Mouse (Mus musculus) midbrain, embryonic 13.5 days (tissue): ENCODE data around the gene Zic4. TPM values are rescaled to one million over a fixed set of nuclear protein-coding genes. Genes with fewer than 3 reads are reported as not detected.
A peak's percentile ranks its signal among the peaks of the same experiment; 100 is the strongest.

Experiments
- ATAC-seq: fragments of 200-750 bp; cut with Nextera tagmentation; 2 replicates; pipeline ENCODE4 v1.8.0; 2017; ENCODE audit warnings: mild to moderate bottlenecking, moderate TSS enrichment, moderate library complexity
- H3K27ac ChIP-seq: fragments of 300-500 bp; sonication (generic); 2 replicates; pipeline ENCODE4 v1.5.1; 2015; ENCODE audit warnings: inconsistent platforms, mild to moderate bottlenecking, moderate library complexity
- H3K27me3 ChIP-seq: fragments of 300-500 bp; sonication (generic); 2 replicates; pipeline ENCODE4 v1.6.1; 2015; ENCODE audit warnings: mild to moderate bottlenecking, inconsistent platforms
- H3K36me3 ChIP-seq: fragments of 300-500 bp; sonication (generic); 2 replicates; pipeline ENCODE4 v1.6.1; 2015; ENCODE audit warnings: mild to moderate bottlenecking, inconsistent platforms
- H3K4me1 ChIP-seq: fragments of 300-500 bp; sonication (generic); replicated peaks from 2 replicates; pipeline ENCODE4 v1.6.1; 2015; ENCODE audit warnings: inconsistent platforms
- H3K4me2 ChIP-seq: fragments of 300-500 bp; sonication (generic); replicated peaks from 2 replicates; pipeline ENCODE4 v1.6.1; 2015; ENCODE audit warnings: moderate library complexity, mild to moderate bottlenecking, inconsistent platforms
- H3K4me3 ChIP-seq: fragments of 300-500 bp; sonication (generic); replicated peaks from 2 replicates; pipeline ENCODE4 v1.5.1; 2015; ENCODE audit warnings: mild to moderate bottlenecking, inconsistent platforms
- H3K9ac ChIP-seq: fragments of 300-500 bp; sonication (generic); replicated peaks from 2 replicates; pipeline ENCODE4 v1.6.1; 2015; ENCODE audit warnings: mild to moderate bottlenecking, inconsistent platforms
- H3K9me3 ChIP-seq: fragments of 300-500 bp; sonication (generic); 2 replicates; pipeline ENCODE4 v1.6.1; 2016; ENCODE audit warnings: mild to moderate bottlenecking, inconsistent platforms
- WGBS: fragments of 180-500 bp; shearing (Covaris S2); methylation state at CpG from one replicate; pipeline ENCODE4 v1.1.7; 2015; 5-methylcytosine and 5-hydroxymethylcytosine counted together
- polyA plus RNA-seq: library from polyadenylated mRNA; unstranded; fragments of >200 nt; fragmentation: Nextera tagmentation; extraction: Ambion mirVana; gene quantifications from 2 replicates; pipeline ENCODE4 v1.2.1, GENCODE M21; 2015

Gene Zic4
- polyA plus RNA-seq, 1 experiment from 2014 or later = 53.2 TPM

GRCm38 (mm10) chr9:91384136-91384500, 21.9 kb downstream of the Zic4 start:
- under 1% methylated on average over 30 of the region's 30 CpGs for WGBS
- H3K27me3 ChIP-seq = peaks cover 90% of the 10 kb centered on the region
- peak overlapping the region; percentile 93 for H3K27ac ChIP-seq

GRCm38 (mm10) chr9:91384693-91385560, 22.7 kb downstream of the Zic4 start:
- H3K27ac ChIP-seq = peak overlapping the region; percentile 93
- no peaks in the 10 kb centered on the region for H3K36me3 ChIP-seq
- H3K27me3 ChIP-seq = peaks cover 90% of the 10 kb centered on the region
- WGBS = 8% methylated on average over 4 of the region's 4 CpGs
- H3K9me3 ChIP-seq = no peaks in the 10 kb centered on the region
- peaks cover 50% of the 10 kb centered on the region for H3K4me1 ChIP-seq
- H3K4me3 ChIP-seq = 0 out of 2 replicates have a peak overlapping the region, but pooled peaks have one; percentile 9
- ATAC-seq = no peak
- H3K9ac ChIP-seq = peak overlapping the region; percentile 20; the same call in 1 of the 2 replicates
- peak overlapping the region; percentile 70 for H3K4me2 ChIP-seq

More at GRCm38 (mm10) chr9:91384136-91384500, 21.9 kb downstream of the Zic4 start:
- peak; percentile 35 for ATAC-seq
- no peaks in the 10 kb centered on the region for H3K36me3 ChIP-seq
- no peaks in the 10 kb centered on the region for H3K9me3 ChIP-seq
- peak overlapping the region; percentile 54 for H3K4me3 ChIP-seq
- H3K4me2 ChIP-seq = peak overlapping the region; percentile 70
- H3K4me1 ChIP-seq = peaks cover 54% of the 10 kb centered on the region
- H3K9ac ChIP-seq = peak overlapping the region; percentile 88

GRCm38 (mm10) chr9:91385561-91386430, 23.6 kb downstream of the Zic4 start:
- Histone ChIP-seq H3K9me3 (no peaks in the 10 kb centered on the region), H3K36me3 (no peaks in the 10 kb centered on the region), H3K9ac (0 out of 2 replicates have a peak overlapping the region, but pooled peaks have one; percentile 52), H3K4me2 (peak overlapping the region; percentile 70), H3K4me1 (peaks cover 50% of the 10 kb centered on the region), H3K27ac (peak overlapping the region; percentile 93), H3K4me3 (no peak overlapping the region), H3K27me3 (peaks cover 91% of the 10 kb centered on the region)
- WGBS = 3% methylated on average over 7 of the region's 8 CpGs
- no peak for ATAC-seq

GRCm38 (mm10) chr9:91386502-91386890, 24.3 kb downstream of the Zic4 start:
- peak overlapping the region; percentile 20; the same call in 1 of the 2 replicates for H3K4me3 ChIP-seq
- H3K4me1 ChIP-seq = peaks cover 47% of the 10 kb centered on the region
- peaks cover 96% of the 10 kb centered on the region for H3K27me3 ChIP-seq
- H3K36me3 ChIP-seq = no peaks in the 10 kb centered on the region
- H3K27ac ChIP-seq = peak overlapping the region; percentile 93
- 1% methylated on average over 17 of the region's 17 CpGs for whole genome bisulfite sequencing
- ATAC-seq = no peak
- peak overlapping the region; percentile 52 for H3K9ac ChIP-seq
- H3K9me3 ChIP-seq = no peaks in the 10 kb centered on the region
- H3K4me2 ChIP-seq = peak overlapping the region; percentile 70

GRCm38 (mm10) chr9:91386891-91387739, 24.9 kb downstream of the Zic4 start:
- Histone ChIP-seq H3K27ac (peak overlapping the region; percentile 93), H3K36me3 (no peaks in the 10 kb centered on the region), H3K27me3 (peaks cover 96% of the 10 kb centered on the region), H3K9me3 (no peaks in the 10 kb centered on the region), H3K4me2 (peak overlapping the region; percentile 70), H3K4me3 (peak overlapping the region; percentile 20), H3K4me1 (peaks cover 43% of the 10 kb centered on the region), H3K9ac (peak overlapping the region; percentile 52)
- under 1% methylated on average over 31 of the region's 31 CpGs for WGBS
- peak; percentile 21 for ATAC-seq

GRCm38 (mm10) chr9:91387740-91388080, 25.5 kb downstream of the Zic4 start:
- H3K27ac ChIP-seq = peak overlapping the region; percentile 93
- 3% methylated on average over 5 of the region's 5 CpGs for WGBS
- peaks cover 38% of the 10 kb centered on the region for H3K4me1 ChIP-seq
- no peaks in the 10 kb centered on the region for H3K9me3 ChIP-seq
- ATAC-seq = no peak
- no peak overlapping the region for H3K9ac ChIP-seq
- peaks cover 96% of the 10 kb centered on the region for H3K27me3 ChIP-seq
- no peak overlapping the region for H3K4me3 ChIP-seq
- no peaks in the 10 kb centered on the region for H3K36me3 ChIP-seq
- peak overlapping the region; percentile 70; the same call in 1 of the 2 replicates for H3K4me2 ChIP-seq

- Histone ChIP-seq H3K27ac (peak overlapping the region; percentile 49), H3K4me3 (no peak overlapping the region; the same call in 1 of the 2 replicates), H3K9me3 (no peaks in the 10 kb centered on the region), H3K9ac (no peak overlapping the region), H3K27me3 (peaks cover 98% of the 10 kb centered on the region), H3K36me3 (no peaks in the 10 kb centered on the region), H3K4me1 (peaks cover 35% of the 10 kb centered on the region), H3K4me2 (peak overlapping the region; percentile 23; the same call in 1 of the 2 replicates)
- no peak for ATAC-seq
- WGBS = 4% methylated on average over 4 of the region's 4 CpGs
Observed at GRCm38 (mm10) chr9:91388173-91388572, 26.0 kb downstream of the Zic4 start.

GRCm38 (mm10) chr9:91393376-91394068, 31.3 kb downstream of the Zic4 start:
- ATAC-seq = 0 out of 2 replicates have a peak, but pooled peaks have one; percentile 13
- WGBS = 6% methylated on average over 8 of the region's 8 CpGs

GRCm38 (mm10) chr9:91394211-91394646, 32.0 kb downstream of the Zic4 start:
- ATAC-seq = peak; percentile 75
- WGBS = 3% methylated on average over 14 of the region's 14 CpGs

More at GRCm38 (mm10) chr9:91393376-91394068, 31.3 kb downstream of the Zic4 start:
- Histone ChIP-seq H3K9ac (no peak overlapping the region), H3K27me3 (peaks cover 96% of the 10 kb centered on the region), H3K9me3 (no peaks in the 10 kb centered on the region), H3K36me3 (no peaks in the 10 kb centered on the region), H3K27ac (peak overlapping the region; percentile 48; the same call in 1 of the 2 replicates), H3K4me2 (no peak overlapping the region), H3K4me1 (peaks cover 16% of the 10 kb centered on the region), H3K4me3 (no peak overlapping the region)

GRCm38 (mm10) chr9:91395066-91395772, 33.0 kb downstream of the Zic4 start:
- Histone ChIP-seq H3K9ac (no peak overlapping the region), H3K27me3 (peaks cover 95% of the 10 kb centered on the region), H3K27ac (no peak overlapping the region), H3K4me1 (peaks cover 16% of the 10 kb centered on the region), H3K9me3 (no peaks in the 10 kb centered on the region), H3K4me2 (no peak overlapping the region), H3K4me3 (no peak overlapping the region), H3K36me3 (no peaks in the 10 kb centered on the region)
- ATAC-seq = no peak
- WGBS = 5% methylated on average over 14 of the region's 14 CpGs

More at GRCm38 (mm10) chr9:91394211-91394646, 32.0 kb downstream of the Zic4 start:
- H3K27ac ChIP-seq = peak overlapping the region; percentile 48; the same call in 1 of the 2 replicates
- H3K4me1 ChIP-seq = peaks cover 16% of the 10 kb centered on the region
- peaks cover 95% of the 10 kb centered on the region for H3K27me3 ChIP-seq
- H3K4me2 ChIP-seq = 0 out of 2 replicates have a peak overlapping the region, but pooled peaks have one; percentile 5
- H3K9me3 ChIP-seq = no peaks in the 10 kb centered on the region
- no peaks in the 10 kb centered on the region for H3K36me3 ChIP-seq
- H3K4me3 ChIP-seq = no peak overlapping the region
- no peak overlapping the region for H3K9ac ChIP-seq
